Mouse (Mus musculus) heart, postnatal 14 days (tissue): ENCODE data around the gene Nsun2. TPM values are rescaled to one million over a fixed set of nuclear protein-coding genes. Genes with fewer than 3 reads are reported as not detected.
A peak's percentile ranks its signal among the peaks of the same experiment; 100 is the strongest.
"Not testable (repeated sequence)": the region's sequence is repeated elsewhere in the genome, so short reads cannot be mapped to it uniquely, and the experiment has no call there.

ENCODE experiments used
- DNase-seq, 2 experiments: peaks; one replicate each; pipeline ENCODE4 v3.0.0; 2021 to 2022
- intact Hi-C: fragments of 180-260 bp; cut with DNase I; formaldehyde crosslinking; loops from one replicate; pipeline ENCODE4 v1.15.1; 2025
- total RNA-seq, 2 experiments: library from RNA; stranded (reverse); gene quantifications; 2 replicates each; pipeline ENCODE4 v1.2.3; 2021

Gene Nsun2
- total RNA-seq, 2 experiments from 2014 or later, result 35.8 to 42.0 TPM

DNA sequence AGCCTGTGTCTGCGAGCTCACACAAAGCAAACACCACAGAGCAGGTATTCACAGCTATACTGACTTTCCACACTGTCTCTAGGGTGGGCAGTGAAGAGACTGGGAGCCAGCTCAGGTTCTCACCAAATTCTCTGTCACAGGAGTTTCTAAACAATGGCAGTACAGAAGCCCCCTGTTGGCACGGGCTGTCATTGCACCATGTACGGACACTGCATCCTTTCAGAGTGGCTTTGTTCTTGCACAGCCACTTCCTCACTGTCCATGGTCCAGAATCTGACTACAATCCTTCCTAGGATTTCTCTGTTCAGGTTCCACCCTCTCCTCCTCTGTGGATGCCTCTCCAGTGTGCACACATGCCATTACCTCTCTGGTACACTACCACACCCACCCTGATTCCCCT, 11.5 kb downstream of the Nsun2 start:
- intact Hi-C loops, result loop anchor here (2.0 kb wide), 1 partner anchor 36 kb away; no protein-coding TSS in a partner anchor
- DNase-seq, result peak in 1 of 2 experiments; percentile 55

DNA sequence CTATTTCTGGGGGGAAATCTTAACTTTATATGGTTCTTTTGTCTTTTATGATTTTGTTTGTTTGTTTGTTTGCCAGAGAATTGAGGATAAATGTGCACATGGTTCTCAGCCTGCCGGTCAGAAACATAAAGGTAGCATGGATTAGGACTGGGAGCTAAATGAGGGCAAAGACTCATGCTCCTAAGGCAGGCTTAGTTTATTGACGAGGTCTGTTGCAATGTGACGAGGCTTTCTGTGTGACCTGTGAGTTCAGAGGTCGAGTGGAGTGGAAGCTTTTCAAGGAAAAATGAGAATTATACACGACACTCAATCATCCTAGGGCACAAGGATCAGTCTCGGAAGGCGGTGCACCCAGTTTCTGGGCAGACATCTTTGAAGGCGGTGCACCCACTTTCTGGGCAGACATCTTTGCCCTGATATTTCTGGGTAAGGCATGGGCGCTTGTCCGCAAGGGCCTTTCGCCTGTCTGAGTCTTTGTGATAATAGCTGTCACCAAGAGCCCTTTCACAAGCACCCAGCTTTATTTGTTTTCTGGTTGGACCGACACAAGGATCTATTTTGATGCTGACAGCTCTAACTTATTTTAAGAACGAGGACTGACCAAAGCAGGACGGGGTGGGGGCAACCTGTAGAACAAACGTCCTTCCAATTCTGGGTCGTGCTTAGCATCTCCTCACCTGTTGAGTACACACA, 14.1 kb downstream of the Nsun2 start:
- DNase-seq, result no peak
- intact Hi-C loops, result no loop called here

DNA sequence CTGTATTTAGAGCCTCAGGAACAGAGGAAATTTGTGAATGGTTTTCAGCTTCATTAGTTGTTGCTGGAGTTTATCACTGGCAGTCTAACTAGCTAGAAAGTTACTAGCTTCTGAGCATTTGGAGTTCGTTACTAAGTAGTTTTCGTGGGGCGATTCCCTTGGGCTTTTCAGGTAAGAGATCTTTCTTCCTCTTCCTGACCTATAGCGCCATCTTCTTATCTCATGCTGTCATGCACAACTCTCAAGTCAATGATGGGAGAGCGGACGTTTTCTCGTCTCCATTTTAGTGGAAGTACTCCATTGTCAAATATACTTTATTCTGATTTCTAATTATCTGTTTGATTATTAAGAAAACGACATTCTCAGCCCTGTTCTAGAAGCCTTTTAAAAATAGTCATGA, 16.4 kb downstream of the Nsun2 start:
- intact Hi-C loops, result no loop called here
- no peak for DNase-seq

DNA sequence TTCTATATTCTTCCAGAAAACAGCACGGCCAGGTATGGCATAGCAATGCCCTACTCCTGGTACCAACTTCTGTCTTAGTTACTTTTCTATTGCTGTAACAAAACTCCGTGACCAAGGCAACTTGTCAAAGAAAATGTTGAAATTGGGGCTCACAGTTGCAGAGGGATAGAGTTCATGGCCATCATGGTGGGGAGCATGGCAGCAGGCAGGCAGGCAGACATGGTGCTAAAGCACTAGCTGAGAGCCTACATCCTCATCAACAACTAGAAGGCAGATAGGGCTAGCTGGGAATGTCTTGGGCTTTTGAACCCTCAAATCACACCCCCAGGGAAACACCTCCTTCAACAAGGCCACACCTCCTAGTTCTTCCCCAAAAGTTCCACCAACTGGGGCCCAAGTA, 17.3 kb downstream of the Nsun2 start:
- no peak for DNase-seq
- intact Hi-C loops, result no loop called here

- intact Hi-C loops, result loop anchor here (1.0 kb wide), 1 partner anchor 103 kb away; no protein-coding TSS in a partner anchor
- peak in 1 of 2 experiments; percentile 56 for DNase-seq
Measured at GRCm38 (mm10) chr13:69553024-69553423, 19.5 kb downstream of the Nsun2 start.

- intact Hi-C loops, result no loop called here
- no peak for DNase-seq
Measured at GRCm38 (mm10) chr13:69554255-69554654, 20.7 kb downstream of the Nsun2 start.

- no peak for DNase-seq
- intact Hi-C loops, result loop anchor here (5.0 kb wide), 1 partner anchor 57 kb away; the partner anchor contains the start of gene Srd5a1
Measured at GRCm38 (mm10) chr13:69555045-69555444, 21.5 kb downstream of the Nsun2 start.

DNA sequence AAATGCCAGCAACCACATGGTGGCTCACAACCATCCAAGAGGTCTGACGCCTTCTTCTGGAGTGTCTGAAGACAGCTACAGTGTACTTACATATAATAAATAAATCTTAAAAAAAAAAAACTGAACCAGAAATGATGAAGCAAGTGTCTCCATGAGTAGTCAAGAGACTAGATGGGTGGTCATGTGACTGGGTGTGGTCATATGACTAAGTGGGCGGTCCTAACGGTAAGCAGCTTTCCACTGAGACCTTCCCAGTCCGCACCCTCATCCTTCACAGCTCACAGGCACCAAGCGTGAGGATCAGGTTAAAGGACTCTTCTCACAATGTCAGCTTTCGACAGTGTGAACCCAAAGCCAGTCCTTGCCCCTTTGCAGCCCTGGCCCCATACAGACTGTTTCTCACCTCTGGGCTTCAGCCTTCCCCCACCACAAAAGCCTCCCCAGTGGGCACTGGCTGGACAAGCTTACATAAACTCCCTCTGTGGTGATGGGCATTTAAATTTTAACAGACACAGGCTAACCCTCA, 22.5 kb downstream of the Nsun2 start:
- intact Hi-C loops, result loop anchor here (5.0 kb wide), 1 partner anchor 56 kb away; the partner anchor contains the start of gene Srd5a1
- DNase-seq, result no peak

GRCm38 (mm10) chr13:69556728-69557127, 23.2 kb downstream of the Nsun2 start:
- DNase-seq, result no peak

GRCm38 (mm10) chr13:69558098-69558660, 24.6 kb downstream of the Nsun2 start:
- DNase-seq, result peak in 1 of 2 experiments; percentile 53
- intact Hi-C loops, result loop anchor here (5.0 kb wide), 1 partner anchor 54 kb away; the partner anchor contains the start of gene Srd5a1

More at GRCm38 (mm10) chr13:69556728-69557127, 23.2 kb downstream of the Nsun2 start:
- intact Hi-C loops, result loop anchor here (5.0 kb wide), 1 partner anchor 56 kb away; the partner anchor contains the start of gene Srd5a1

DNA sequence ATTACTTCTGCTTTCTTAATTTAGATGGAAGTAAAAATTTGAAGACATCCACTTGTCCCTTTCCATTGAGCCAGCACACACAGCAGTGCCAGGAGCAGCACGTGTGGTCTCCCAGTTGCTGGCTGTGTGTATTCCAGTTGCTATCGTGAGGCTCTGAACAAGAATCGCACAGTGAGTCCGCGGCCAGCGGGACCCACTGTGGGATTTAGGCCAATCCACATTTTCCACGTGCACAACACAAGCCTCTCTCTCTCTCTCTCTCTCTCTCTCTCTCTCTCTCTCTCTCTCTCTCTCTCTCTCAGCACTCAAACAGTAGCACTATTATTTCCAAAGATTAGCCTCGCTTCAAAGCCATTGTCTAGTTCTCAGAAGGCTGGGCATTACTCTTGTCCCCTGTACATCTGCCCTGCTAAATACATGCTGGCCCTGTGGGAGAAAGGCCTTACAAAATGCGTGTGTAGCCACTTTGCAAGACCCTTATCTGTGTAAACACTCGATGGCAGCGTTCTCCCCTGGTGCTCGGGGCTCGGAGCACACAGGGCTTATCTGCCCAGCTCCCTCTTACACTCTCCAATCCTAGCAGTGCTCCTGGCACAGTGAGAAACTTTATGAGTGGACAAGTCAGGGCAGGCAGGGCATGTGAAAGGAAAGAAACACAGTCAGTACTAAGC, 25.9 kb downstream of the Nsun2 start:
- intact Hi-C loops, result loop anchor here (5.0 kb wide), 1 partner anchor 53 kb away; the partner anchor contains the start of gene Srd5a1
- DNase-seq, result no peak

GRCm38 (mm10) chr13:69562004-69562403, 28.5 kb downstream of the Nsun2 start:
- intact Hi-C loops, result no loop called here
- DNase-seq, result no peak

- DNase-seq, result peak; percentile 43 to 52
- intact Hi-C loops, result no loop called here
Measured at GRCm38 (mm10) chr13:69562654-69563574, 29.4 kb downstream of the Nsun2 start.

DNA sequence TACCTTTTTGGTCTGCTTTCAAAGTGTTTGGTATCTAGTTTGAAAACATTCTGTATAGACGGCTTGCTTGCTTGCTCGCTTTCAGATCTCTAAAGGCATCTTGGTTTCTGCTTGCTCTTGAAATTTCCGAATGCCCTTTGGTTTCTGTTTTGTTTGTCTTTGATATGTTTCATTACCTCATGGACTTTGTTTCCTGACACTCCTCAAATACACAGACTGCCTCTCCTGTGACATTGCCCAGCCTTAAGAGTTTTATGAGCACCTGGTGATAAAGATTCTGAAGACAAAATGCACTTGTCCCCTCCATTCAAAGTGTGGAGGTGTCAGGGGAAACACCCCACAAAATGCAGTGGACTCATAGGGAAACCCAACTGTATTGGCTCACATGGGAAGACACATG, 30.4 kb downstream of the Nsun2 start:
- intact Hi-C loops, result no loop called here
- no peak for DNase-seq

DNA sequence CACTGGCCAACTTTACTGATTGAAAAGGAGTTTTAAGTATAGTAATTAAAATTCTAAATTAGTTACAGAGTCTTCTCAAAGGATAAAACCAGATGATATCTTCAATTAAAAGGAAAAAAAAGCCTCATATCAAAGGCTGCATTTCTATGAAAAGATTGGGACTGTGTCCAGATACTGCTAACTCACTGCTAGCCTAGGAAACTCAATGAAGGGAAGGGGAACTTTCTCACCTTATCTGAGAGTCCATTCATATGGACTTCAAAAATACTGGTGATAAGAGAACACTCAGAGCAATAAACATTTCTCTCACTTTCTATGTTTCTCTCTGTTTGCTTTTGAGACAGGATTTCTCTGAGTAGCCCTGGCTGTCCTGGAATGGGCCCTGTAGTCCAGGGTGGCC, 31.0 kb downstream of the Nsun2 start:
- intact Hi-C loops, result no loop called here
- no peak for DNase-seq

GRCm38 (mm10) chr13:69565401-69565800, 31.9 kb downstream of the Nsun2 start:
- intact Hi-C loops, result not testable (repeated sequence)

GRCm38 (mm10) chr13:69569201-69569600, 35.7 kb downstream of the Nsun2 start:
- intact Hi-C loops, result no loop called here
- DNase-seq, result peak; percentile 16 to 18

More at GRCm38 (mm10) chr13:69565401-69565800, 31.9 kb downstream of the Nsun2 start:
- not testable (repeated sequence) for DNase-seq

- intact Hi-C loops, result no loop called here
- no peak for DNase-seq
Measured at GRCm38 (mm10) chr13:69572594-69572993, 39.0 kb downstream of the Nsun2 start.

- intact Hi-C loops, result no loop called here
- peak; percentile 10 to 27 for DNase-seq
Measured at GRCm38 (mm10) chr13:69576676-69577075, 43.1 kb downstream of the Nsun2 start.
